Mouse (Mus musculus) kidney, embryonic 16.5 days (tissue): ENCODE measurements at regions not wholly inside any gene's neighbourhood (a gene's known extent, or its start where the extent isn't known, plus 50 kb on each side); places are given as distances from the start of the nearest gene placed in this dataset.

Source experiments
- ATAC-seq: fragments of 200-750 bp; cut with Nextera tagmentation; 2 replicates; pipeline ENCODE4 v1.8.0; 2017; ENCODE audit warnings: moderate TSS enrichment; ENCODE audit not compliant: low FRiP score, low TSS enrichment
- H3K27ac ChIP-seq: fragments of 300-500 bp; sonication (generic); 2 replicates; pipeline ENCODE4 v1.5.1; 2014; ENCODE audit warnings: low read length
- H3K27me3 ChIP-seq: fragments of 300-500 bp; sonication (generic); 2 replicates; pipeline ENCODE4 v1.6.1; 2014; ENCODE audit warnings: low read length, control low read depth, mixed read lengths; ENCODE audit not compliant: insufficient read depth
- H3K36me3 ChIP-seq: fragments of 300-500 bp; sonication (generic); 2 replicates; pipeline ENCODE4 v1.6.1; 2014; ENCODE audit warnings: low read length, control low read depth, mixed read lengths; ENCODE audit not compliant: insufficient read depth
- H3K4me1 ChIP-seq: fragments of 300-500 bp; sonication (generic); 2 replicates; pipeline ENCODE4 v1.6.1; 2014; ENCODE audit warnings: low read length, control low read depth, mixed read lengths; ENCODE audit not compliant: insufficient read depth
- H3K4me2 ChIP-seq: fragments of 300-500 bp; sonication (generic); replicated peaks from 2 replicates; pipeline ENCODE4 v1.6.1; 2014; ENCODE audit warnings: low read depth, low read length
- H3K4me3 ChIP-seq: fragments of 300-500 bp; sonication (generic); 2 replicates; pipeline ENCODE4 v1.5.1; 2014; ENCODE audit warnings: mild to moderate bottlenecking, low read length
- H3K9ac ChIP-seq: fragments of 300-500 bp; sonication (generic); replicated peaks from 2 replicates; pipeline ENCODE4 v1.6.1; 2014; ENCODE audit warnings: low read length
- H3K9me3 ChIP-seq: fragments of 300-500 bp; sonication (generic); 2 replicates; pipeline ENCODE4 v1.6.1; 2016; ENCODE audit warnings: low read length, control low read depth
- WGBS: fragments of 180-500 bp; shearing (Covaris S2); extraction: QIAGEN DNeasy Blood & Tissue Kit; methylation state at CpG from one replicate; pipeline ENCODE4 v1.1.7; 2014; 5-methylcytosine and 5-hydroxymethylcytosine counted together

- WGBS = 14% methylated on average over 9 of the region's 9 CpGs
- Histone ChIP-seq H3K9ac (no peak overlapping the region), H3K9me3 (no peaks in the 10 kb centered on the region), H3K27ac (peak overlapping the region; percentile 43; the same call in 1 of the 2 replicates), H3K4me1 (peaks cover 31% of the 10 kb centered on the region), H3K4me2 (peak overlapping the region; percentile 10; the same call in 1 of the 2 replicates), H3K27me3 (no peaks in the 10 kb centered on the region), H3K4me3 (no peak overlapping the region), H3K36me3 (no peaks in the 10 kb centered on the region)
- ATAC-seq = peak; percentile 73
Measured at GRCm38 (mm10) chr14:54108311-54109074, 145.4 kb downstream of the Dad1 start.

GRCm38 (mm10) chr14:54107204-54107796 is 146.6 kb downstream of the Dad1 start:
- Histone ChIP-seq H3K9ac (no peak overlapping the region), H3K4me2 (no peak overlapping the region), H3K27ac (no peak overlapping the region), H3K9me3 (no peaks in the 10 kb centered on the region), H3K27me3 (no peaks in the 10 kb centered on the region), H3K4me1 (peaks cover 25% of the 10 kb centered on the region), H3K4me3 (no peak overlapping the region), H3K36me3 (no peaks in the 10 kb centered on the region)
- WGBS = 72% methylated on average over 7 of the region's 7 CpGs
- peak; percentile 35; the same call in 1 of the 2 replicates for ATAC-seq

- no peak overlapping the region for H3K9ac ChIP-seq
- no peaks in the 10 kb centered on the region for H3K36me3 ChIP-seq
- no peak overlapping the region for H3K27ac ChIP-seq
- ATAC-seq = no peak
- H3K9me3 ChIP-seq = no peaks in the 10 kb centered on the region
- WGBS = 72% methylated on average over 6 of the region's 6 CpGs
- H3K4me3 ChIP-seq = no peak overlapping the region
- peaks cover 18% of the 10 kb centered on the region for H3K4me1 ChIP-seq
- no peak overlapping the region for H3K4me2 ChIP-seq
- no peaks in the 10 kb centered on the region for H3K27me3 ChIP-seq
Measured at GRCm38 (mm10) chr14:54104243-54104642, 149.7 kb downstream of the Dad1 start.

GRCm38 (mm10) chr14:54103541-54103940 is 150.4 kb downstream of the Dad1 start:
- Histone ChIP-seq H3K4me3 (no peak overlapping the region), H3K27me3 (no peaks in the 10 kb centered on the region), H3K4me2 (no peak overlapping the region), H3K27ac (no peak overlapping the region), H3K9me3 (no peaks in the 10 kb centered on the region), H3K9ac (no peak overlapping the region), H3K36me3 (no peaks in the 10 kb centered on the region), H3K4me1 (peaks cover 15% of the 10 kb centered on the region)
- no peak for ATAC-seq
- WGBS = 81% methylated on average over 5 of the region's 5 CpGs

- Histone ChIP-seq H3K9me3 (no peaks in the 10 kb centered on the region), H3K9ac (no peak overlapping the region), H3K4me2 (no peak overlapping the region), H3K36me3 (no peaks in the 10 kb centered on the region), H3K4me1 (peaks cover 15% of the 10 kb centered on the region), H3K4me3 (no peak overlapping the region), H3K27me3 (no peaks in the 10 kb centered on the region), H3K27ac (no peak overlapping the region)
- 70% methylated on average over 3 of the region's 3 CpGs for WGBS
- no peak for ATAC-seq
Measured at GRCm38 (mm10) chr14:54103115-54103514, 150.8 kb downstream of the Dad1 start.

- Histone ChIP-seq H3K9ac (no peak overlapping the region), H3K9me3 (no peaks in the 10 kb centered on the region), H3K27ac (no peak overlapping the region), H3K4me2 (no peak overlapping the region), H3K36me3 (no peaks in the 10 kb centered on the region), H3K4me1 (peaks cover 16% of the 10 kb centered on the region), H3K4me3 (no peak overlapping the region), H3K27me3 (no peaks in the 10 kb centered on the region)
- 36% methylated on average over 3 of the region's 3 CpGs for WGBS
- ATAC-seq = 0 out of 2 replicates have a peak, but pooled peaks have one; percentile 31
Measured at GRCm38 (mm10) chr14:54101775-54102174, 152.1 kb downstream of the Dad1 start.

GRCm38 (mm10) chr14:54099360-54099759 is 154.5 kb downstream of the Dad1 start:
- no peak overlapping the region for H3K9ac ChIP-seq
- H3K4me3 ChIP-seq = no peak overlapping the region
- no peaks in the 10 kb centered on the region for H3K27me3 ChIP-seq
- no peak overlapping the region for H3K4me2 ChIP-seq
- H3K36me3 ChIP-seq = no peaks in the 10 kb centered on the region
- peaks cover 16% of the 10 kb centered on the region for H3K4me1 ChIP-seq
- no peak for ATAC-seq
- no peaks in the 10 kb centered on the region for H3K9me3 ChIP-seq
- WGBS = 82% methylated on average over 6 of the region's 6 CpGs
- H3K27ac ChIP-seq = no peak overlapping the region

- Histone ChIP-seq H3K9me3 (no peaks in the 10 kb centered on the region), H3K27ac (no peak overlapping the region), H3K4me1 (peaks cover 16% of the 10 kb centered on the region), H3K27me3 (no peaks in the 10 kb centered on the region), H3K36me3 (no peaks in the 10 kb centered on the region), H3K4me3 (no peak overlapping the region), H3K4me2 (no peak overlapping the region), H3K9ac (no peak overlapping the region)
- WGBS = 46% methylated on average over 10 of the region's 10 CpGs
- no peak; the same call in 1 of the 2 replicates for ATAC-seq
Measured at GRCm38 (mm10) chr14:54098122-54098775, 155.7 kb downstream of the Dad1 start.

- 45% methylated on average over 2 of the region's 2 CpGs for WGBS
Measured at GRCm38 (mm10) chr14:54097026-54097425, 156.9 kb downstream of the Dad1 start.

More at GRCm38 (mm10) chr14:54097026-54097425, 156.9 kb downstream of the Dad1 start:
- H3K36me3 ChIP-seq = no peaks in the 10 kb centered on the region
- H3K4me1 ChIP-seq = peaks cover 16% of the 10 kb centered on the region
- H3K4me2 ChIP-seq = no peak overlapping the region
- H3K4me3 ChIP-seq = no peak overlapping the region
- no peaks in the 10 kb centered on the region for H3K27me3 ChIP-seq
- H3K27ac ChIP-seq = no peak overlapping the region
- no peak overlapping the region for H3K9ac ChIP-seq
- no peak for ATAC-seq
- 0 out of 2 replicates have a peak, but pooled peaks cover 3% of the 10 kb centered on the region for H3K9me3 ChIP-seq
